Mouse (Mus musculus) testis, adult 2 months (tissue): ENCODE measurements around the gene Gje1.

ENCODE experiments used
- CTCF ChIP-seq: fragments of 200-500 bp; IDR thresholded peaks from 2 replicates; pipeline ENCODE4 v1.5.1; 2012; ENCODE audit warnings: low read depth, mild to moderate bottlenecking, inconsistent platforms, low read length, moderate library complexity; ENCODE audit not compliant: control insufficient read depth, insufficient read depth, insufficient replicate concordance
- POLR2A ChIP-seq: fragments of 200-500 bp; IDR thresholded peaks from 2 replicates; pipeline ENCODE4 v1.6.1; 2012; ENCODE audit warnings: low read depth, mild to moderate bottlenecking, inconsistent platforms, low read length, moderate library complexity; ENCODE audit not compliant: control insufficient read depth

DNA sequence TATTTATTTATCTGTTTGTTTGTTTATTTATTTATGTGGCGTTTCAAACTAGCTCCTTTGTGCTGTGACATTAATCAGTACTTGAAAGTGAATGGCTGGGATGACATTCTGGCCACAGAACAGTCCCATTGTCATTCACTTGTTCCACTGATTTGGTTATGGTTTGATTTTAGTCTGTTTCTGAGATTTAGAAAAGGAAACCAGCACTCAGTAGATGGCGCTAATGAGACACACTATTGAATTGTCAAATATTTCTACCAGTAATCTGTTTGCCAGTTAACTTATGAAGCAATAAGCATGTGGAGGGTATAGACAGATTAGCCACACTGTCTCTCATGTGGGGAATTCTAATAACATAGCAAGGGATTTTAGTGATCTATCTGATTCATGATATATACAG is 16.3 kb upstream of the Gje1 start:
- no peak for TF ChIP-seq POLR2A
- TF ChIP-seq CTCF, result no peak
